ENCODE assay signal across 18 mouse cellular contexts in the genomic region with DNA sequence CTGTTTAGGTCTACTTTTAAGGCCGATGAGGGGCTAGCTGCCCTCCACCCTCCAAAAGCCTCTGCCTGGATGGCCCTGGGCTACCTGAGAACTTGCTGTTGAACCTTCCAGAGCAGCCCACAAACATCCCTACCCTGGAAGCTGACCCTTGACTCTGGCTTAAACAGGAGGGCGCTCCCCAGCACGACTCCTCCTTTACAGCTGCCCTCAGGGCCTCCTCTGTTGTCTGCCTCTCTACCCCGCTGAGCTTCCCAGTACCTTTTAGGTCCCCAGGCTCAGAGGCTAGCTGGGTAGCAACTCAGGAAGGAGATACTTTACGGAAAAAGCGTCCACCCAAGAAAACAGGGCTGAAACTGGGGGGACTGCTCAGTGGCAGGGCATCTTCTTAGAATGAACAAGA. TPM values are rescaled to one million over a fixed set of nuclear protein-coding genes. Genes with fewer than 3 reads are reported as not detected.
A peak's percentile ranks its signal among the peaks of the same experiment; 100 is the strongest.
DNase-seq lines count a peak whose midpoint lies in the region; ATAC-seq and TF ChIP-seq lines count a peak whose summit lies in the region.
"Had no signal": no experiment of that assay in that cellular context is flagged by ENCODE, and none has a peak within 500 bp of the region (broad histone marks: within the 10 kb centered on the region; RNA-seq: fewer than 3 reads in every experiment).

No protein-coding gene starts in this region.

- H3K4me1 ChIP-seq in forebrain, embryonic 12.5 days, result peaks cover 33% of the 10 kb centered on the region
- H3K4me1 ChIP-seq in forebrain, embryonic 11.5 days (replicated peaks; ENCODE audit: control insufficient read depth, insufficient read depth, low read length), result peaks cover 3% of the 10 kb centered on the region; the same call in 1 of the 2 replicates
- H3K4me1 ChIP-seq in hindbrain, embryonic 10.5 days (replicated peaks), result peaks cover 49% of the 10 kb centered on the region
- peaks cover 9% of the 10 kb centered on the region; the same call in 1 of the 2 replicates for H3K4me1 ChIP-seq in hindbrain, postnatal 0 days (ENCODE audit: insufficient read depth, low read length)
- peaks cover 50% of the 10 kb centered on the region for H3K4me1 ChIP-seq in midbrain, embryonic 13.5 days (replicated peaks)
- peaks cover 23% of the 10 kb centered on the region for H3K4me1 ChIP-seq in midbrain, embryonic 16.5 days (ENCODE audit: control insufficient read depth, insufficient read depth, low read length)

- no peak overlapping the region for H3K27ac ChIP-seq in forebrain, embryonic 12.5 days
- no peak overlapping the region for H3K27ac ChIP-seq in forebrain, embryonic 11.5 days (ENCODE audit: low read depth, low read length)
- H3K27ac ChIP-seq in hindbrain, embryonic 10.5 days, result peak overlapping the region; percentile 72
- H3K27ac ChIP-seq in hindbrain, postnatal 0 days, result no peak overlapping the region
- no peak overlapping the region for H3K27ac ChIP-seq in midbrain, embryonic 13.5 days
- H3K27ac ChIP-seq in midbrain, embryonic 16.5 days (ENCODE audit: low read length), result no peak overlapping the region
- H3K27ac ChIP-seq: left cerebral cortex, adult 2 months; limb, embryonic 13.5 days had no signal

- H3K9ac ChIP-seq in forebrain, embryonic 12.5 days, result peak overlapping the region; percentile 17; the same call in 1 of the 2 replicates
- H3K9ac ChIP-seq in forebrain, embryonic 11.5 days (ENCODE audit: low read length), result no peak overlapping the region
- no peak overlapping the region for H3K9ac ChIP-seq in hindbrain, postnatal 0 days (replicated peaks; ENCODE audit: low read length)
- no peak overlapping the region for H3K9ac ChIP-seq in midbrain, embryonic 13.5 days (replicated peaks)
- H3K9ac ChIP-seq in midbrain, embryonic 16.5 days (ENCODE audit: low read depth, low read length), result no peak overlapping the region
- H3K9ac ChIP-seq: limb, embryonic 13.5 days had no signal

- H3K9me3 ChIP-seq in forebrain, embryonic 12.5 days, result no peaks in the 10 kb centered on the region
- H3K9me3 ChIP-seq in forebrain, embryonic 11.5 days (ENCODE audit: control insufficient read depth, low read length), result no peaks in the 10 kb centered on the region
- no peaks in the 10 kb centered on the region for H3K9me3 ChIP-seq in hindbrain, embryonic 10.5 days
- H3K9me3 ChIP-seq in hindbrain, postnatal 0 days (ENCODE audit: low read length), result no peaks in the 10 kb centered on the region
- H3K9me3 ChIP-seq in midbrain, embryonic 13.5 days, result no peaks in the 10 kb centered on the region
- H3K9me3 ChIP-seq in midbrain, embryonic 16.5 days (replicated peaks; ENCODE audit: control insufficient read depth, low read length, poor library complexity, severe bottlenecking), result no peaks in the 10 kb centered on the region
- H3K9me3 ChIP-seq: limb, embryonic 13.5 days had no signal

- TF ChIP-seq CTCF in hindbrain, postnatal 0 days (IDR thresholded peaks at IDR 0.05; ENCODE audit: low read depth), result no peak

- H3K36me3 ChIP-seq in forebrain, embryonic 12.5 days (replicated peaks), result no peaks in the 10 kb centered on the region
- no peaks in the 10 kb centered on the region for H3K36me3 ChIP-seq in forebrain, embryonic 11.5 days (ENCODE audit: control insufficient read depth, insufficient read depth, low read length)
- H3K36me3 ChIP-seq in hindbrain, embryonic 10.5 days, result no peaks in the 10 kb centered on the region
- H3K36me3 ChIP-seq in hindbrain, postnatal 0 days (ENCODE audit: insufficient read depth, low read length), result no peaks in the 10 kb centered on the region
- no peaks in the 10 kb centered on the region for H3K36me3 ChIP-seq in midbrain, embryonic 13.5 days
- H3K36me3 ChIP-seq in midbrain, embryonic 16.5 days (ENCODE audit: control insufficient read depth, insufficient read depth, low read length), result no peaks in the 10 kb centered on the region
- H3K36me3 ChIP-seq: limb, embryonic 13.5 days had no signal

- H3K4me3 ChIP-seq in forebrain, embryonic 12.5 days (replicated peaks), result no peak overlapping the region
- no peak overlapping the region for H3K4me3 ChIP-seq in forebrain, embryonic 11.5 days (ENCODE audit: low read depth, low read length)
- H3K4me3 ChIP-seq in hindbrain, embryonic 10.5 days, result no peak overlapping the region
- H3K4me3 ChIP-seq in hindbrain, postnatal 0 days (ENCODE audit: low read length), result no peak overlapping the region
- H3K4me3 ChIP-seq in midbrain, embryonic 13.5 days (replicated peaks), result no peak overlapping the region
- H3K4me3 ChIP-seq in midbrain, embryonic 16.5 days (ENCODE audit: low read depth, low read length), result no peak overlapping the region
- H3K4me3 ChIP-seq: left cerebral cortex, adult 2 months; limb, embryonic 13.5 days had no signal

- H3K27me3 ChIP-seq in forebrain, embryonic 12.5 days, result no peaks in the 10 kb centered on the region
- no peaks in the 10 kb centered on the region for H3K27me3 ChIP-seq in forebrain, embryonic 11.5 days (ENCODE audit: control insufficient read depth, insufficient read depth, low read length)
- no peaks in the 10 kb centered on the region for H3K27me3 ChIP-seq in hindbrain, embryonic 10.5 days (ENCODE audit: insufficient read depth, poor library complexity, severe bottlenecking)
- no peaks in the 10 kb centered on the region for H3K27me3 ChIP-seq in hindbrain, postnatal 0 days (ENCODE audit: insufficient read depth, low read length)
- H3K27me3 ChIP-seq in midbrain, embryonic 13.5 days, result no peaks in the 10 kb centered on the region
- H3K27me3 ChIP-seq in midbrain, embryonic 16.5 days (ENCODE audit: control insufficient read depth, insufficient read depth, low read depth, low read length), result no peaks in the 10 kb centered on the region
- H3K27me3 ChIP-seq: CH12.LX; limb, embryonic 13.5 days had no signal

- no peak for DNase-seq in forebrain, embryonic 11.5 days (ENCODE audit: low spot score)
- DNase-seq in hindbrain, embryonic 10.5 days (ENCODE audit: low spot score), result no peak
- DNase-seq in hindbrain, postnatal 0 days (ENCODE audit: low spot score), result no peak
- DNase-seq in yolk sac, embryonic 10.5 days (ENCODE audit: low spot score), result peak; percentile 38
- DNase-seq: adrenal gland, postnatal 36 days; cerebellum, adult 8-10 months; right cerebral cortex, postnatal 25 days had no signal

- WGBS in forebrain, embryonic 12.5 days, result 15% methylated on average over 6 of the region's 6 CpGs
- 14% methylated on average over 6 of the region's 6 CpGs for WGBS in forebrain, embryonic 11.5 days
- 14% methylated on average over 6 of the region's 6 CpGs for WGBS in hindbrain, embryonic 10.5 days
- WGBS in hindbrain, postnatal 0 days, result 49% methylated on average over 6 of the region's 6 CpGs
- 14% methylated on average over 6 of the region's 6 CpGs for WGBS in midbrain, embryonic 13.5 days
- WGBS in midbrain, embryonic 16.5 days, result 25% methylated on average over 6 of the region's 6 CpGs

- no peak for ATAC-seq in forebrain, embryonic 12.5 days (ENCODE audit: low FRiP score)
- ATAC-seq in forebrain, embryonic 11.5 days (replicated peaks; ENCODE audit: low FRiP score), result no peak
- no peak for ATAC-seq in hindbrain, postnatal 0 days
- peak; percentile 7; the same call in 1 of the 2 replicates for ATAC-seq in midbrain, embryonic 13.5 days
- no peak for ATAC-seq in midbrain, embryonic 16.5 days
- ATAC-seq in erythroblast, adult 5-6 weeks (replicated peaks; ENCODE audit: low FRiP score, poor library complexity, severe bottlenecking), result no peak
- ATAC-seq: activated CD4-positive, CD25-positive, alpha-beta regulatory T cell, adult 4 months; forebrain, embryonic 16.5 days; inflammation-experienced regulatory T-cells, adult 6 months; lung, postnatal 0 days had no signal

- no peak overlapping the region for H3K4me2 ChIP-seq in forebrain, embryonic 12.5 days
- H3K4me2 ChIP-seq in forebrain, embryonic 11.5 days (ENCODE audit: low read depth, low read length, severe bottlenecking), result no peak overlapping the region
- H3K4me2 ChIP-seq in hindbrain, postnatal 0 days (ENCODE audit: low read depth, low read length), result no peak overlapping the region
- H3K4me2 ChIP-seq in midbrain, embryonic 13.5 days (replicated peaks), result no peak overlapping the region
- no peak overlapping the region for H3K4me2 ChIP-seq in midbrain, embryonic 16.5 days (ENCODE audit: low read length)
- H3K4me2 ChIP-seq: limb, embryonic 13.5 days had no signal

RNA-seq across cellular contexts. Expression of gene Acvr1, which starts 15.1 kb away (rescaled TPM):
- 3.5 and 4.6 TPM in 2 replicates for polyA plus RNA-seq in forebrain, embryonic 12.5 days (2016; fragmentation: Nextera tagmentation; extraction: Ambion mirVana)
- polyA plus RNA-seq in forebrain, embryonic 11.5 days (2014; fragmentation: Nextera tagmentation; extraction: Ambion mirVana), result 5.1 and 5.9 TPM in 2 replicates
- polyA plus RNA-seq in hindbrain, embryonic 10.5 days (2016; fragmentation: Nextera tagmentation; extraction: Ambion mirVana), result 3.5 TPM in 2 replicates
- total RNA-seq in hindbrain, postnatal 0 days (2014; rRNA removed), result 11.5 and 12.5 TPM in 2 replicates
- polyA plus RNA-seq in hindbrain, postnatal 0 days (2015; fragmentation: Nextera tagmentation; extraction: Ambion mirVana), result 4.9 and 5.0 TPM in 2 replicates
- 3.6 and 4.2 TPM in 2 replicates for polyA plus RNA-seq in midbrain, embryonic 13.5 days (2015; fragmentation: Nextera tagmentation; extraction: Ambion mirVana)
- 4.4 and 4.9 TPM in 2 replicates for polyA plus RNA-seq in midbrain, embryonic 16.5 days (2015; fragmentation: Nextera tagmentation; extraction: Ambion mirVana)
- 0.77 and 0.84 TPM in 2 replicates for total RNA-seq in erythroblast, adult 5-6 weeks (2015; ENCODE audit: low replicate concordance)
- total RNA-seq in erythroblast, adult 5-6 weeks (2017; ENCODE audit: low replicate concordance), result 2.8 TPM in 1 of 2 replicates, not detected in the other
- total RNA-seq: CH12.LX had no signal

RNA-seq across cellular contexts. Expression of gene Upp2, which starts 15.2 kb away (rescaled TPM):
- polyA plus RNA-seq in forebrain, embryonic 12.5 days (2016; fragmentation: Nextera tagmentation; extraction: Ambion mirVana), result 7.3 and 7.5 TPM in 2 replicates
- polyA plus RNA-seq in forebrain, embryonic 11.5 days (2014; fragmentation: Nextera tagmentation; extraction: Ambion mirVana), result 4.9 and 7.5 TPM in 2 replicates
- polyA plus RNA-seq in hindbrain, embryonic 10.5 days (2016; fragmentation: Nextera tagmentation; extraction: Ambion mirVana), result 4.8 and 5.2 TPM in 2 replicates
- total RNA-seq in hindbrain, postnatal 0 days (2014; rRNA removed), result 6.8 and 7.8 TPM in 2 replicates
- polyA plus RNA-seq in hindbrain, postnatal 0 days (2015; fragmentation: Nextera tagmentation; extraction: Ambion mirVana), result 10.4 and 11.8 TPM in 2 replicates
- 9.8 and 11.6 TPM in 2 replicates for polyA plus RNA-seq in midbrain, embryonic 13.5 days (2015; fragmentation: Nextera tagmentation; extraction: Ambion mirVana)
- 14.3 and 16.6 TPM in 2 replicates for polyA plus RNA-seq in midbrain, embryonic 16.5 days (2015; fragmentation: Nextera tagmentation; extraction: Ambion mirVana)
- not detected in 2 replicates for total RNA-seq in erythroblast, adult 5-6 weeks (2015; ENCODE audit: low replicate concordance)
- total RNA-seq in erythroblast, adult 5-6 weeks (2017; ENCODE audit: low replicate concordance), result not detected in 2 replicates
- total RNA-seq: CH12.LX had no signal
